Mouse (Mus musculus) inflammation-experienced regulatory T-cells, adult 6 months (primary cell): ENCODE data around the gene Lama5. TPM values are rescaled to one million over a fixed set of nuclear protein-coding genes. Genes with fewer than 3 reads are reported as not detected.

Experiments
- ATAC-seq: one replicate; pipeline ENCODE4 v1.8.0; 2017
- polyA plus RNA-seq, 3 experiments: library from polyadenylated mRNA; unstranded; fragments of 100-300 nt; shearing (Covaris generic); gene quantifications; one replicate each; pipeline ENCODE4 v1.2.1; 2017

Gene Lama5
- polyA plus RNA-seq, 3 experiments from 2014 or later: 0.33 to 0.40 TPM; not detected in 1

GRCm38 (mm10) chr2:180133231-180133630, 92.4 kb downstream of the Lama5 start:
- no peak for ATAC-seq

DNA sequence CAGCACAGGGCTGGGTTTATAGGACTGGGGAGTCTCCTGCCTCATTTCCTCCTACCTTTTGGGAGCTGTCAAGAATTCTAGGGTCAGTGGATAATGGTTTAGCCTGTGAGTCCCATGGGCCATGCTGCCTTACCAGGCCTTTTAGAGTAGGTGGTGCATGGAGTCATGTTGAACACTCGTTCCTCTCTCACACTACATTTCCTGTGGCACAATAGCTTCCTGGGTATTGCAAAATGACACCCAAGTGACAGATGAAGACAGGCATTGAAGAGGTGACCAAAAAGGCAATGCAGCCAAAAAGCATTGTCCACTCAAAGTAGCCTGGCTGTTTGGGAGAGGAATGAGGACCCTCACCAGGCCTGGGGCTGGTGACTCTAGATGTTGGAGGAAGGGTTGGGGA, 98.0 kb downstream of the Lama5 start:
- ATAC-seq: no peak

Other genes with a start within 250 kb of the Lama5 start
- 1 to 10 TPM; 4.3 to 7.2 (median 5.0) TPM for gene Taf4, start 249.2 kb downstream of the Lama5 start, polyA plus RNA-seq
- gene Lsm14b, start 200.9 kb downstream of the Lama5 start, polyA plus RNA-seq: 1 to 10 TPM; 2.4 to 3.9 (median 2.5) TPM
- 100 to 1,000 TPM; 448 to 507 (median 458) TPM for gene Psma7, start 183.4 kb downstream of the Lama5 start, polyA plus RNA-seq
- gene Ss18l1, start 183.3 kb downstream of the Lama5 start, polyA plus RNA-seq: 1 to 10 TPM; 1.4 to 2.4 (median 2.3) TPM
- gene Mtg2, start 155.3 kb downstream of the Lama5 start, polyA plus RNA-seq: 10 to 100 TPM; 28.5 to 51.3 (median 40.1) TPM
- gene Hrh3, start 121.4 kb downstream of the Lama5 start, polyA plus RNA-seq: not detected
- 10 to 100 TPM; 20.2 to 23.7 (median 21.9) TPM for gene Osbpl2, start 106.6 kb downstream of the Lama5 start, polyA plus RNA-seq
- gene Adrm1, start 54.4 kb downstream of the Lama5 start, polyA plus RNA-seq: 100 to 1,000 TPM in 1 of 3 experiments, 10 to 100 TPM in 2; 85.6 to 103 (median 86.1) TPM
- 1,000 to 10,000 TPM; 1,053 to 1,596 (median 1,304) TPM for gene Rps21, start 31.5 kb upstream of the Lama5 start, polyA plus RNA-seq
- gene Cables2, start 47.6 kb upstream of the Lama5 start, polyA plus RNA-seq: 1 to 10 TPM; 6.7 to 8.0 (median 7.7) TPM
- gene Rbbp8nl, start 64.0 kb upstream of the Lama5 start, polyA plus RNA-seq: not detected
- not detected for gene Gata5, start 108.8 kb upstream of the Lama5 start, polyA plus RNA-seq
- gene Slco4a1, start 230.4 kb upstream of the Lama5 start, polyA plus RNA-seq: 1 to 10 TPM in 2 of 3 experiments, under 1 TPM in 1; 0.83 to 4.8 (median 2.2) TPM